Mouse (Mus musculus): ENCODE data around the gene Marcksl1.

The Marcksl1 gene

GRCm38 (mm10) chr4:129513086-129513767 is at the start of gene Marcksl1:
Gene Marcksl1, plus strand, starts transcription at chr4:129513581.
- in situ Hi-C loops (cut with MboI, MseI), result no loop called here

- in situ Hi-C loops (cut with MboI, MseI), result no loop called here
Measured at GRCm38 (mm10) chr4:129464286-129464815, 49.0 kb upstream of the Marcksl1 start.

GRCm38 (mm10) chr4:129476047-129476446 is 37.3 kb upstream of the Marcksl1 start:
- in situ Hi-C loops (cut with MboI, MseI), result no loop called here

- in situ Hi-C loops (cut with MboI, MseI), result loop anchor here (5.0 kb wide), 1 partner anchor 83 kb away; no protein-coding TSS in a partner anchor
Measured at GRCm38 (mm10) chr4:129479863-129480262, 33.5 kb upstream of the Marcksl1 start.

- in situ Hi-C loops (cut with MboI, MseI), result loop anchor here (5.0 kb wide), 1 partner anchor 84 kb away; no protein-coding TSS in a partner anchor
Measured at GRCm38 (mm10) chr4:129481090-129481489, 32.3 kb upstream of the Marcksl1 start.

GRCm38 (mm10) chr4:129490972-129491880 is 22.2 kb upstream of the Marcksl1 start, which contains the start of the genes Tssk3 and Fam229a:
Gene Tssk3, minus strand, starts transcription at chr4:129491022.
Gene Fam229a, plus strand, starts transcription at chr4:129491190.
- in situ Hi-C loops (cut with MboI, MseI), result no loop called here

GRCm38 (mm10) chr4:129494681-129495080 is 18.7 kb upstream of the Marcksl1 start:
- in situ Hi-C loops (cut with MboI, MseI), result no loop called here

- in situ Hi-C loops (cut with MboI, MseI), result no loop called here
Measured at GRCm38 (mm10) chr4:129495672-129496562, 17.5 kb upstream of the Marcksl1 start.

- in situ Hi-C loops (cut with MboI, MseI), result no loop called here
Measured at GRCm38 (mm10) chr4:129496631-129497030, 16.8 kb upstream of the Marcksl1 start.

GRCm38 (mm10) chr4:129498941-129499340 is 14.4 kb upstream of the Marcksl1 start:
- in situ Hi-C loops (cut with MboI, MseI), result no loop called here

GRCm38 (mm10) chr4:129500017-129500416 is 13.4 kb upstream of the Marcksl1 start:
- in situ Hi-C loops (cut with MboI, MseI), result no loop called here

GRCm38 (mm10) chr4:129500607-129501566 is 12.5 kb upstream of the Marcksl1 start:
- in situ Hi-C loops (cut with MboI, MseI), result no loop called here

GRCm38 (mm10) chr4:129502327-129502888 is 11.0 kb upstream of the Marcksl1 start:
- in situ Hi-C loops (cut with MboI, MseI), result no loop called here

GRCm38 (mm10) chr4:129502901-129503444 is 10.4 kb upstream of the Marcksl1 start:
- in situ Hi-C loops (cut with MboI, MseI), result no loop called here

GRCm38 (mm10) chr4:129505511-129505910 is 7.9 kb upstream of the Marcksl1 start:
- in situ Hi-C loops (cut with MboI, MseI), result no loop called here

GRCm38 (mm10) chr4:129507434-129508236 is 5.7 kb upstream of the Marcksl1 start:
- in situ Hi-C loops (cut with MboI, MseI), result no loop called here

- in situ Hi-C loops (cut with MboI, MseI), result no loop called here
Measured at GRCm38 (mm10) chr4:129508237-129508515, 5.2 kb upstream of the Marcksl1 start.

GRCm38 (mm10) chr4:129508834-129509600 is 4.4 kb upstream of the Marcksl1 start:
- in situ Hi-C loops (cut with MboI, MseI), result no loop called here

Data from regulatory T cell (primary cell).